Mouse (Mus musculus): ENCODE data around the gene Prkag2.
A peak's percentile ranks its signal among the peaks of the same experiment; 100 is the strongest.
"Not testable (repeated sequence)": the region's sequence is repeated elsewhere in the genome, so short reads cannot be mapped to it uniquely, and the experiment has no call there.

Prkag2 gene

GRCm38 (mm10) chr5:25086234-25086633 is 14.2 kb downstream of the Prkag2 start:
- peak; percentile 67 to 77 for DNase-seq (ENCODE audit: low spot score in 2 of 2)

GRCm38 (mm10) chr5:25085170-25085569 is 15.3 kb downstream of the Prkag2 start:
- DNase-seq (ENCODE audit: low spot score in 2 of 2) = peak; percentile 87 to 91

GRCm38 (mm10) chr5:25083816-25084215 is 16.6 kb downstream of the Prkag2 start:
- no peak for DNase-seq (ENCODE audit: low spot score in 2 of 2)

- peak in 1 of 2 experiments; percentile 37 for DNase-seq (ENCODE audit: low spot score in 2 of 2)
Observed at GRCm38 (mm10) chr5:25082542-25082941, 17.9 kb downstream of the Prkag2 start.

GRCm38 (mm10) chr5:25081545-25081944 is 18.9 kb downstream of the Prkag2 start:
- peak; percentile 75 to 76 for DNase-seq (ENCODE audit: low spot score in 2 of 2)

GRCm38 (mm10) chr5:25080994-25081393 is 19.4 kb downstream of the Prkag2 start:
- DNase-seq (ENCODE audit: low spot score in 2 of 2) = no peak

GRCm38 (mm10) chr5:25080438-25080945 is 19.9 kb downstream of the Prkag2 start:
- DNase-seq (ENCODE audit: low spot score in 2 of 2) = peak; percentile 73 to 79

GRCm38 (mm10) chr5:25079766-25080265 is 20.6 kb downstream of the Prkag2 start:
- DNase-seq (ENCODE audit: low spot score in 2 of 2) = no peak

- DNase-seq (ENCODE audit: low spot score in 2 of 2) = no peak
Observed at GRCm38 (mm10) chr5:25077873-25078651, 22.4 kb downstream of the Prkag2 start.

- not testable (repeated sequence) for DNase-seq (ENCODE audit: low spot score in 2 of 2)
Observed at GRCm38 (mm10) chr5:25077258-25077657, 23.2 kb downstream of the Prkag2 start.

- no peak for DNase-seq (ENCODE audit: low spot score in 2 of 2)
Observed at GRCm38 (mm10) chr5:25075623-25076022, 24.8 kb downstream of the Prkag2 start.

- DNase-seq (ENCODE audit: low spot score in 2 of 2) = no peak
Observed at GRCm38 (mm10) chr5:25069815-25070214, 30.6 kb downstream of the Prkag2 start.

GRCm38 (mm10) chr5:25067122-25067521 is 33.3 kb downstream of the Prkag2 start:
- DNase-seq (ENCODE audit: low spot score in 2 of 2) = no peak

GRCm38 (mm10) chr5:25064270-25065232 is 35.9 kb downstream of the Prkag2 start:
- DNase-seq (ENCODE audit: low spot score in 2 of 2) = no peak

GRCm38 (mm10) chr5:25062506-25063132 is 37.8 kb downstream of the Prkag2 start:
- DNase-seq (ENCODE audit: low spot score in 2 of 2) = peak in 1 of 2 experiments; percentile 43

- peak; percentile 61 to 66 for DNase-seq (ENCODE audit: low spot score in 2 of 2)
Observed at GRCm38 (mm10) chr5:25058853-25059741, 41.3 kb downstream of the Prkag2 start.

GRCm38 (mm10) chr5:25058417-25058816 is 42.0 kb downstream of the Prkag2 start:
- DNase-seq (ENCODE audit: low spot score in 2 of 2) = no peak

- peak; percentile 40 to 62 for DNase-seq (ENCODE audit: low spot score in 2 of 2)
Observed at GRCm38 (mm10) chr5:25055288-25055687, 45.2 kb downstream of the Prkag2 start.

- peak; percentile 66 to 67 for DNase-seq (ENCODE audit: low spot score in 2 of 2)
Observed at GRCm38 (mm10) chr5:25053971-25054658, 46.3 kb downstream of the Prkag2 start.

GRCm38 (mm10) chr5:25050827-25051226 is 49.6 kb downstream of the Prkag2 start:
- DNase-seq (ENCODE audit: low spot score in 2 of 2) = no peak
